Mouse (Mus musculus) liver, postnatal 0 days (tissue): ENCODE data around the gene Msx1.

Experiments
- CTCF ChIP-seq: sonication (generic); IDR thresholded peaks from 2 replicates; pipeline ENCODE4 v1.5.1; 2016; ENCODE audit warnings: antibody characterized with exemption, low read depth
- EP300 ChIP-seq: IDR thresholded peaks from 2 replicates; pipeline ENCODE4 v1.6.1; 2016; ENCODE audit warnings: antibody characterized with exemption, low read depth, mild to moderate bottlenecking

DNA sequence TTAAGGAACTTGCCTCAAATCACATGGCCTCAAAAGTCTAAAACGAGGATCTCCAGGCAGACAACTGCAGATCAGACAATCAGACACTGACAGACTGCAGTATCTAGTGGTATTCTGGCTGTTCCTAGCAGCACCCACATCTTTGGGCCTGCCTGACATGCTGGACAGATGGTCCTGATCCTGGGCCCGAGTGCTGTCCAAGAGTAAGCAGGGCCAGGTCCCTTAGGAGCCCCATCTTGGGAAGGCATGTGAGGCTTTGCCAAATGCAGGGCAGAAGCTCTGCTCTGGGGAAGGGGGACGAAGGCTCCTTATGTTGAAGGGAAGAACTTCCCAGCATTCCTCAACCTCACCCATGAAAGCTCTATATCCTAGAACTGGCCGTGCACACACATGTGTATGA, 8.5 kb downstream of the Msx1 start:
- TF ChIP-seq CTCF (no peak), EP300 (no peak)
